Mouse (Mus musculus): ENCODE measurements around the gene C1qtnf9. TPM values are rescaled to one million over a fixed set of nuclear protein-coding genes. Genes with fewer than 3 reads are reported as not detected.

The C1qtnf9 gene
- polyA plus RNA-seq, 1 experiment from 2014 or later = 0.30 TPM

- Histone ChIP-seq H3K4me3 (replicated peaks; ENCODE audit: low read depth, low read length) (no peak overlapping the region), H3K9ac (ENCODE audit: low read depth, low read length) (no peak overlapping the region), H3K4me2 (ENCODE audit: low read length) (no peak overlapping the region), H3K27ac (no peak overlapping the region), H3K4me1 (replicated peaks; ENCODE audit: insufficient read depth, low read length) (peaks cover 3% of the 10 kb centered on the region; the same call in 1 of the 2 replicates), H3K27me3 (ENCODE audit: insufficient read depth, low read length) (no peaks in the 10 kb centered on the region), H3K9me3 (replicated peaks; ENCODE audit: low read length) (no peaks in the 10 kb centered on the region), H3K36me3 (ENCODE audit: insufficient read depth, low read length) (peaks cover 10% of the 10 kb centered on the region; the same call in 1 of the 2 replicates)
- ATAC-seq (replicated peaks; ENCODE audit: low FRiP score, low read depth) = no peak
- DNase-seq (ENCODE audit: low spot score) = no peak
- WGBS = 93% methylated on average over 9 of the region's 9 CpGs
- TF ChIP-seq CTCF (IDR thresholded peaks at IDR 0.05; ENCODE audit: low read depth) = no peak
Observed at GRCm38 (mm10) chr14:60804978-60805377, 37.0 kb downstream of the C1qtnf9 start.

- no peak overlapping the region for H3K4me2 ChIP-seq (ENCODE audit: low read length)
- peaks cover 10% of the 10 kb centered on the region; the same call in 1 of the 2 replicates for H3K36me3 ChIP-seq (ENCODE audit: insufficient read depth, low read length)
- H3K4me3 ChIP-seq (replicated peaks; ENCODE audit: low read depth, low read length) = no peak overlapping the region
- no peak for TF ChIP-seq CTCF (IDR thresholded peaks at IDR 0.05; ENCODE audit: low read depth)
- H3K27me3 ChIP-seq (ENCODE audit: insufficient read depth, low read length) = no peaks in the 10 kb centered on the region
- WGBS = 74% methylated on average over 1 of the region's 1 CpGs
- ATAC-seq (replicated peaks; ENCODE audit: low FRiP score, low read depth) = no peak
- no peak overlapping the region for H3K27ac ChIP-seq
- H3K4me1 ChIP-seq (replicated peaks; ENCODE audit: insufficient read depth, low read length) = peaks cover 3% of the 10 kb centered on the region; the same call in 1 of the 2 replicates
- no peaks in the 10 kb centered on the region for H3K9me3 ChIP-seq (replicated peaks; ENCODE audit: low read length)
- DNase-seq (ENCODE audit: low spot score) = no peak
- H3K9ac ChIP-seq (ENCODE audit: low read depth, low read length) = no peak overlapping the region
Observed at GRCm38 (mm10) chr14:60805871-60806270, 37.9 kb downstream of the C1qtnf9 start.

GRCm38 (mm10) chr14:60806891-60807344 is 39.0 kb downstream of the C1qtnf9 start:
- no peak overlapping the region for H3K27ac ChIP-seq
- DNase-seq (ENCODE audit: low spot score) (no peak), ATAC-seq (replicated peaks; ENCODE audit: low FRiP score, low read depth) (no peak)
- WGBS = 25% methylated on average over 11 of the region's 11 CpGs
- H3K36me3 ChIP-seq (ENCODE audit: insufficient read depth, low read length) = peaks cover 10% of the 10 kb centered on the region; the same call in 1 of the 2 replicates
- no peak overlapping the region for H3K4me3 ChIP-seq (replicated peaks; ENCODE audit: low read depth, low read length)
- H3K9ac ChIP-seq (ENCODE audit: low read depth, low read length) = no peak overlapping the region
- H3K4me1 ChIP-seq (replicated peaks; ENCODE audit: insufficient read depth, low read length) = peaks cover 3% of the 10 kb centered on the region; the same call in 1 of the 2 replicates
- no peak for TF ChIP-seq CTCF (IDR thresholded peaks at IDR 0.05; ENCODE audit: low read depth)
- no peaks in the 10 kb centered on the region for H3K27me3 ChIP-seq (ENCODE audit: insufficient read depth, low read length)
- no peaks in the 10 kb centered on the region for H3K9me3 ChIP-seq (replicated peaks; ENCODE audit: low read length)
- H3K4me2 ChIP-seq (ENCODE audit: low read length) = no peak overlapping the region

- ATAC-seq (replicated peaks; ENCODE audit: low FRiP score, low read depth) (no peak), DNase-seq (ENCODE audit: low spot score) (no peak)
- H3K4me2 ChIP-seq (ENCODE audit: low read length) = no peak overlapping the region
- peaks cover 3% of the 10 kb centered on the region; the same call in 1 of the 2 replicates for H3K4me1 ChIP-seq (replicated peaks; ENCODE audit: insufficient read depth, low read length)
- H3K9ac ChIP-seq (ENCODE audit: low read depth, low read length) = no peak overlapping the region
- 89% methylated on average over 8 of the region's 8 CpGs for WGBS
- H3K36me3 ChIP-seq (ENCODE audit: insufficient read depth, low read length) = 0 out of 2 replicates have a peak, but pooled peaks cover 14% of the 10 kb centered on the region
- no peak overlapping the region for H3K27ac ChIP-seq
- TF ChIP-seq CTCF (IDR thresholded peaks at IDR 0.05; ENCODE audit: low read depth) = no peak
- no peak overlapping the region for H3K4me3 ChIP-seq (replicated peaks; ENCODE audit: low read depth, low read length)
- H3K27me3 ChIP-seq (ENCODE audit: insufficient read depth, low read length) = no peaks in the 10 kb centered on the region
- no peaks in the 10 kb centered on the region for H3K9me3 ChIP-seq (replicated peaks; ENCODE audit: low read length)
Observed at GRCm38 (mm10) chr14:60809881-60810280, 41.9 kb downstream of the C1qtnf9 start.

- Histone ChIP-seq H3K27ac (no peak overlapping the region), H3K36me3 (ENCODE audit: insufficient read depth, low read length) (0 out of 2 replicates have a peak, but pooled peaks cover 14% of the 10 kb centered on the region), H3K9ac (ENCODE audit: low read depth, low read length) (no peak overlapping the region), H3K4me2 (ENCODE audit: low read length) (no peak overlapping the region), H3K9me3 (replicated peaks; ENCODE audit: low read length) (no peaks in the 10 kb centered on the region), H3K27me3 (ENCODE audit: insufficient read depth, low read length) (no peaks in the 10 kb centered on the region), H3K4me1 (replicated peaks; ENCODE audit: insufficient read depth, low read length) (peaks cover 3% of the 10 kb centered on the region; the same call in 1 of the 2 replicates), H3K4me3 (replicated peaks; ENCODE audit: low read depth, low read length) (no peak overlapping the region)
- ATAC-seq (replicated peaks; ENCODE audit: low FRiP score, low read depth) (no peak), DNase-seq (ENCODE audit: low spot score) (no peak)
- TF ChIP-seq CTCF (IDR thresholded peaks at IDR 0.05; ENCODE audit: low read depth) = no peak
- 88% methylated on average over 4 of the region's 4 CpGs for WGBS
Observed at GRCm38 (mm10) chr14:60811547-60811946, 43.6 kb downstream of the C1qtnf9 start.

- H3K36me3 ChIP-seq (ENCODE audit: insufficient read depth, low read length) = 0 out of 2 replicates have a peak, but pooled peaks cover 14% of the 10 kb centered on the region
- no peaks in the 10 kb centered on the region for H3K27me3 ChIP-seq (ENCODE audit: insufficient read depth, low read length)
- H3K27ac ChIP-seq = no peak overlapping the region
- no peak for TF ChIP-seq CTCF (IDR thresholded peaks at IDR 0.05; ENCODE audit: low read depth)
- DNase-seq (ENCODE audit: low spot score) (no peak), ATAC-seq (replicated peaks; ENCODE audit: low FRiP score, low read depth) (no peak)
- no peaks in the 10 kb centered on the region for H3K9me3 ChIP-seq (replicated peaks; ENCODE audit: low read length)
- no peak overlapping the region for H3K4me2 ChIP-seq (ENCODE audit: low read length)
- WGBS = 87% methylated on average over 5 of the region's 5 CpGs
- H3K9ac ChIP-seq (ENCODE audit: low read depth, low read length) = no peak overlapping the region
- no peak overlapping the region for H3K4me3 ChIP-seq (replicated peaks; ENCODE audit: low read depth, low read length)
- H3K4me1 ChIP-seq (replicated peaks; ENCODE audit: insufficient read depth, low read length) = no peaks in the 10 kb centered on the region
Observed at GRCm38 (mm10) chr14:60815098-60815497, 47.2 kb downstream of the C1qtnf9 start.

GRCm38 (mm10) chr14:60818045-60818444 is 50.1 kb downstream of the C1qtnf9 start:
- DNase-seq (ENCODE audit: low spot score) (no peak), ATAC-seq (replicated peaks; ENCODE audit: low FRiP score, low read depth) (no peak)
- WGBS = 71% methylated on average over 5 of the region's 5 CpGs

More at GRCm38 (mm10) chr14:60818045-60818444, 50.1 kb downstream of the C1qtnf9 start:
- Histone ChIP-seq H3K4me2 (ENCODE audit: low read length) (no peak overlapping the region), H3K36me3 (ENCODE audit: insufficient read depth, low read length) (0 out of 2 replicates have a peak, but pooled peaks cover 6% of the 10 kb centered on the region), H3K9ac (ENCODE audit: low read depth, low read length) (no peak overlapping the region), H3K9me3 (replicated peaks; ENCODE audit: low read length) (no peaks in the 10 kb centered on the region), H3K4me3 (replicated peaks; ENCODE audit: low read depth, low read length) (no peak overlapping the region), H3K27me3 (ENCODE audit: insufficient read depth, low read length) (no peaks in the 10 kb centered on the region), H3K4me1 (replicated peaks; ENCODE audit: insufficient read depth, low read length) (no peaks in the 10 kb centered on the region), H3K27ac (no peak overlapping the region)
- no peak for TF ChIP-seq CTCF (IDR thresholded peaks at IDR 0.05; ENCODE audit: low read depth)
